Mouse (Mus musculus) embryonic fibroblast, embryonic 13.5 days (primary cell): ENCODE measurements around the gene Syngr3.

Experiments
- CTCF ChIP-seq: IDR thresholded peaks from 2 replicates; pipeline ENCODE4 v1.5.1; 2011; ENCODE audit warnings: mild to moderate bottlenecking, control low read depth, low read length, moderate library complexity, borderline replicate concordance; ENCODE audit not compliant: insufficient read depth
- POLR2A ChIP-seq: IDR thresholded peaks from 2 replicates; pipeline ENCODE4 v1.6.1; 2011; ENCODE audit warnings: low read depth, mild to moderate bottlenecking, control low read depth, low read length, moderate library complexity

DNA sequence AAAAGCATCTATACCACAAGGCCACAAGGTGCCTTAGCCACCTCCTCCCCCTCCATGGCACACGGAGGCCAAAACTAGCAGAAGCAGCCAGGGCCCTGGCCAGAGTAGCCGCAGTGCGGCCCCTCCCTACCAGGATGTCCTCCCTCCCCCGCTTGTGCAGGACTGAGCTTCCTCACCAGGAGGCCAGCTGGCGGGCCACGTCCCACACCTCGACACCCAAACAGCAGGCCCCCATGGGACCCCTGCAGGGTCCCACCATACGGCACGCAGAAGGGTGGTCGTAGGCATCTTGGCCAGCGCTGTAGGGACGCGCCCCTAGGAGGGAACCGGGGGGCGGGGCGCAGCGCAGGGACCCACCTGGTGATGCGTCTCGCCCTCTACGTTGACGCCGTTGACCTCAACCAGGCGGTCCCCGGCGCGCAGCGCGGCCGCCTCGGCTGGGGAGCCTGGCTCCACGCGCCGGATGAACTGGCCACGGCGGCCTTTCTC, 40.1 kb downstream of the Syngr3 start:
- TF ChIP-seq CTCF (no peak), POLR2A (no peak)
